Mouse (Mus musculus): ENCODE measurements around the gene Kcne4. TPM values are rescaled to one million over a fixed set of nuclear protein-coding genes. Genes with fewer than 3 reads are reported as not detected.

Kcne4 gene
- polyA plus RNA-seq, 1 experiment from 2014 or later: 13.8 TPM

DNA sequence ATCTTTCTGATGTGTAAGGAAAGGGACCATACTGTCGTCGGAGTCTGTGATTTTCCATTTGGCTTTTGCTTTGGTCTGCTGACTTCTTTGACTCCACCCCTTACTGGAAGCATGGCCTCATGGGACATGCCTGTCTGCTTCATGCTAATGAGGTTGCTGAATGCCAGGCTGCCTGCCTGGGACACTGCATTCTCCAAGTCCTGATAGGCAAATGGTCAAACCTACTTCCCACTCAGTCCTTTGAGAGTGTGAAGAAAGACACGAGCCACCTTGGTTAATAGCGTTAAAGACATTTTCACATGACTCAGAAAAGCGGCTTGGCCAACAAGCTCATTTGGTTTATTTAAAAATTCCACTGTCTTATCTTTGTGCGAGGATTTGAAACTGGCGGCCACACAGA is 43.5 kb downstream of the Kcne4 start:
- no peak overlapping the region for H3K4me2 ChIP-seq (replicated peaks; ENCODE audit: low read depth)
- DNase-seq (ENCODE audit: low spot score) (no peak), ATAC-seq (ENCODE audit: low FRiP score, low TSS enrichment) (no peak; the same call in 1 of the 2 replicates)
- no peak overlapping the region for H3K9ac ChIP-seq (ENCODE audit: low read length)
- no peaks in the 10 kb centered on the region for H3K36me3 ChIP-seq (ENCODE audit: control insufficient read depth, insufficient read depth, low read length)
- no peaks in the 10 kb centered on the region for H3K9me3 ChIP-seq (ENCODE audit: control insufficient read depth, low read length)
- WGBS: 45% methylated on average over 7 of the region's 7 CpGs
- H3K4me1 ChIP-seq (replicated peaks; ENCODE audit: control insufficient read depth, insufficient read depth): 0 out of 2 replicates have a peak, but pooled peaks cover 2% of the 10 kb centered on the region
- H3K27ac ChIP-seq (replicated peaks): no peak overlapping the region
- H3K27me3 ChIP-seq (ENCODE audit: control insufficient read depth, insufficient read depth, low read length): no peaks in the 10 kb centered on the region
- no peak for TF ChIP-seq CTCF (IDR thresholded peaks at IDR 0.05; ENCODE audit: low read depth)
- no peak for TF ChIP-seq EP300 (optimal IDR thresholded peaks at IDR 0.05)
- H3K4me3 ChIP-seq (ENCODE audit: low read depth, low read length): no peak overlapping the region

GRCm38 (mm10) chr1:78862281-78862680 is 45.7 kb downstream of the Kcne4 start:
- no peak overlapping the region for H3K4me3 ChIP-seq (ENCODE audit: low read depth, low read length)
- H3K36me3 ChIP-seq (ENCODE audit: control insufficient read depth, insufficient read depth, low read length): no peaks in the 10 kb centered on the region
- H3K4me1 ChIP-seq (replicated peaks; ENCODE audit: control insufficient read depth, insufficient read depth): 0 out of 2 replicates have a peak, but pooled peaks cover 2% of the 10 kb centered on the region
- no peak overlapping the region for H3K9ac ChIP-seq (ENCODE audit: low read length)
- no peak overlapping the region for H3K4me2 ChIP-seq (replicated peaks; ENCODE audit: low read depth)
- no peaks in the 10 kb centered on the region for H3K27me3 ChIP-seq (ENCODE audit: control insufficient read depth, insufficient read depth, low read length)
- ATAC-seq (ENCODE audit: low FRiP score, low TSS enrichment): no peak
- 60% methylated on average over 1 of the region's 1 CpGs for WGBS
- DNase-seq (ENCODE audit: low spot score): no peak
- TF ChIP-seq EP300 (optimal IDR thresholded peaks at IDR 0.05) (no peak), CTCF (IDR thresholded peaks at IDR 0.05; ENCODE audit: low read depth) (no peak)
- no peak overlapping the region for H3K27ac ChIP-seq (replicated peaks)
- no peaks in the 10 kb centered on the region for H3K9me3 ChIP-seq (ENCODE audit: control insufficient read depth, low read length)

DNA sequence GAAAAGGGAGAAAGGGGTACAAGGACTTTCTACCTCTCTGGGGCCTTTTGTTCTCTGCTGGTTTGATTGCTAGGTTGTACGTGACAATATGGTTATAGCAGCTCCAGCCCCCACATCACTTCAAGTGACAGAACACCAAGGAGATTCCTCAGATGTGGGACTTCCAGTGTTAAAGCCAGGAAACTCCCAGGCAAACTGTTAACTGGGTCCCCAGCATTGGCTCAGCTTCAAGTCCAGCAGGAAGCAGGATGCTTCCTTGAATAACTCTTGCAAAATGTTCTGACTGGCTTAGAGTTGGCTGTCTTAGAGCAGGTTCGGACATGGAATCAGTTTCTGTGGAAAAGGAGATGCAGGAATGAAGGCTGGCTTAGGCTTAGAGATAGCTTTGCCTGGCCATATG is 47.3 kb downstream of the Kcne4 start:
- H3K4me1 ChIP-seq (replicated peaks; ENCODE audit: control insufficient read depth, insufficient read depth): 0 out of 2 replicates have a peak, but pooled peaks cover 2% of the 10 kb centered on the region
- H3K27me3 ChIP-seq (ENCODE audit: control insufficient read depth, insufficient read depth, low read length): no peaks in the 10 kb centered on the region
- WGBS: 55% methylated on average over 2 of the region's 2 CpGs
- H3K27ac ChIP-seq (replicated peaks): no peak overlapping the region
- no peak overlapping the region for H3K4me3 ChIP-seq (ENCODE audit: low read depth, low read length)
- H3K9ac ChIP-seq (ENCODE audit: low read length): no peak overlapping the region
- TF ChIP-seq EP300 (optimal IDR thresholded peaks at IDR 0.05): no peak
- TF ChIP-seq CTCF (IDR thresholded peaks at IDR 0.05; ENCODE audit: low read depth): no peak
- no peaks in the 10 kb centered on the region for H3K9me3 ChIP-seq (ENCODE audit: control insufficient read depth, low read length)
- no peaks in the 10 kb centered on the region for H3K36me3 ChIP-seq (ENCODE audit: control insufficient read depth, insufficient read depth, low read length)
- H3K4me2 ChIP-seq (replicated peaks; ENCODE audit: low read depth): no peak overlapping the region
- DNase-seq (ENCODE audit: low spot score) (no peak), ATAC-seq (ENCODE audit: low FRiP score, low TSS enrichment) (no peak)

DNA sequence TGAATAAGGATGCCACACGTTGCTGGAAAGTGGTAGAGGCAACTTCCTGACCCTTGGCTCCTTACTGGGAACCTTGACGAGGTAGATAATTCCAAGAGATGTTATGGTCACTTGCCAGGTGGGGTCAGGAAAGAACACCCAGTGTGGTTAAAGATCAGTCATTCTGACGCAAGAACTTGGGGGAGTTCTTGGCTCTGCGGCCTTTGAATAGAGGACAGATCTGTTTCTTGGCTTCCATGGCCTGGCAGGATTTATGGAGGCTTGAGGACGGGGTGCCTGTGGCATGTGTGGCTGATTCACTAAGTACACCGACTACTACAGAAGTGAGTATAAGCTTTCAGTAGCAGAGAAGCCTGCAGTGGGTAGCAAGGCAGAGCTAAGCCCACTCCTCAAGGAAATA is 47.8 kb downstream of the Kcne4 start:
- Histone ChIP-seq H3K4me2 (replicated peaks; ENCODE audit: low read depth) (no peak overlapping the region), H3K9me3 (ENCODE audit: control insufficient read depth, low read length) (no peaks in the 10 kb centered on the region), H3K9ac (ENCODE audit: low read length) (no peak overlapping the region), H3K4me3 (ENCODE audit: low read depth, low read length) (no peak overlapping the region), H3K27ac (replicated peaks) (no peak overlapping the region; the same call in 1 of the 2 replicates), H3K36me3 (ENCODE audit: control insufficient read depth, insufficient read depth, low read length) (no peaks in the 10 kb centered on the region), H3K4me1 (replicated peaks; ENCODE audit: control insufficient read depth, insufficient read depth) (0 out of 2 replicates have a peak, but pooled peaks cover 2% of the 10 kb centered on the region), H3K27me3 (ENCODE audit: control insufficient read depth, insufficient read depth, low read length) (no peaks in the 10 kb centered on the region)
- no peak for DNase-seq (ENCODE audit: low spot score)
- ATAC-seq (ENCODE audit: low FRiP score, low TSS enrichment): no peak
- no peak for TF ChIP-seq CTCF (IDR thresholded peaks at IDR 0.05; ENCODE audit: low read depth)
- no peak for TF ChIP-seq EP300 (optimal IDR thresholded peaks at IDR 0.05)
- 44% methylated on average over 6 of the region's 6 CpGs for WGBS

DNA sequence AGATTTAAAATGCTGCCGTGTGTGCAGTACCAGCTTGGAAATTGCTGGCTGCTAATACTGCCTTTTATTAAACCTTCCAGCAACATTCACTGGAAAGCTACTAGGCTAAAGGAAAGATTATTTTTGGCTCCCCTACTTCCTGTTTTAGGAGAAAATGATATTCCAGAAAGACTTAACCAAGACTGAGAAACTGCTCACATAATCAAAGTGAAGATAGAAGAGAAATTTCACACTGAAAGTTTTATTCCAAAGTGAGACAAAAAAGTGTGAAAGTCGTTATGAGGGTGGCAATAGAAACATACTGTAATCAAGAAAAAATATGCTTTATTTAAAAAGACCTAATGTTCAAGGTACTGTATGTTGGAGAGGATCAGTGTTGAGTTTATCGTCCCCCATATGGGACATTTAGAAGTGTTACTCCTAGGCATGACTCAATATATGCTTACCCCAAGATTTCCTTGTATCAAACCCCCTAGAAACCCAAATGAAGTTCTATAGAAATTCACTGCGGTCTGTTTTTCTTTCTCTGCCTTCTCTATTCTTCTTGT is 48.3 kb downstream of the Kcne4 start:
- Histone ChIP-seq H3K27ac (replicated peaks) (no peak overlapping the region; the same call in 1 of the 2 replicates), H3K27me3 (ENCODE audit: control insufficient read depth, insufficient read depth, low read length) (no peaks in the 10 kb centered on the region), H3K9me3 (ENCODE audit: control insufficient read depth, low read length) (no peaks in the 10 kb centered on the region), H3K4me2 (replicated peaks; ENCODE audit: low read depth) (no peak overlapping the region), H3K36me3 (ENCODE audit: control insufficient read depth, insufficient read depth, low read length) (no peaks in the 10 kb centered on the region), H3K4me1 (replicated peaks; ENCODE audit: control insufficient read depth, insufficient read depth) (0 out of 2 replicates have a peak, but pooled peaks cover 2% of the 10 kb centered on the region), H3K4me3 (ENCODE audit: low read depth, low read length) (no peak overlapping the region), H3K9ac (ENCODE audit: low read length) (no peak overlapping the region)
- TF ChIP-seq EP300 (optimal IDR thresholded peaks at IDR 0.05): no peak
- TF ChIP-seq CTCF (IDR thresholded peaks at IDR 0.05; ENCODE audit: low read depth): no peak
- 76% methylated on average over 4 of the region's 4 CpGs for WGBS
- no peak for ATAC-seq (ENCODE audit: low FRiP score, low TSS enrichment)
- DNase-seq (ENCODE audit: low spot score): no peak

- Histone ChIP-seq H3K4me3 (ENCODE audit: low read depth, low read length) (no peak overlapping the region), H3K9ac (ENCODE audit: low read length) (no peak overlapping the region), H3K4me2 (replicated peaks; ENCODE audit: low read depth) (no peak overlapping the region), H3K4me1 (replicated peaks; ENCODE audit: control insufficient read depth, insufficient read depth) (0 out of 2 replicates have a peak, but pooled peaks cover 2% of the 10 kb centered on the region), H3K9me3 (ENCODE audit: control insufficient read depth, low read length) (no peaks in the 10 kb centered on the region), H3K27ac (replicated peaks) (no peak overlapping the region), H3K27me3 (ENCODE audit: control insufficient read depth, insufficient read depth, low read length) (no peaks in the 10 kb centered on the region), H3K36me3 (ENCODE audit: control insufficient read depth, insufficient read depth, low read length) (no peaks in the 10 kb centered on the region)
- TF ChIP-seq EP300 (optimal IDR thresholded peaks at IDR 0.05) (no peak), CTCF (IDR thresholded peaks at IDR 0.05; ENCODE audit: low read depth) (no peak)
- 75% methylated on average over 5 of the region's 5 CpGs for WGBS
- DNase-seq (ENCODE audit: low spot score) (no peak), ATAC-seq (ENCODE audit: low FRiP score, low TSS enrichment) (no peak)
Observed at GRCm38 (mm10) chr1:78865991-78866390, 49.4 kb downstream of the Kcne4 start.
